ENCODE assay signal across 8 mouse cellular contexts in genomic region chr2:118256621-118257053, GRCm38 (mm10). TPM values are rescaled to one million over a fixed set of nuclear protein-coding genes. Genes with fewer than 3 reads are reported as not detected.
DNase-seq lines count a peak whose midpoint lies in the region; ATAC-seq and TF ChIP-seq lines count a peak whose summit lies in the region.

TSS of gene Fsip1 (minus strand) at chr2:118256966.

- 3% methylated on average over 25 of the region's 25 CpGs for WGBS in hindbrain, embryonic 16.5 days

- peak; percentile 69 for DNase-seq in NIH3T3 (ENCODE audit: low read depth)
- DNase-seq in cerebellum, postnatal 36 days: peak; percentile 13 to 20
- peak; percentile 68 for DNase-seq in gastrocnemius, adult 18-20 months (ENCODE audit: low spot score)
- peak; percentile 50 to 54 for DNase-seq in left cerebral cortex, adult 2 months (ENCODE audit: extremely low spot score in 1 of 2, low spot score in 2 of 2)
- peak; percentile 62 for DNase-seq in right cerebral cortex, adult 18-20 months
- peak; percentile 75 for DNase-seq in urinary bladder, postnatal 14 days (ENCODE audit: low spot score)

- peak within 1 kb of the TSS; percentile 42 for H3K4me3 ChIP-seq in hindbrain, embryonic 16.5 days (ENCODE audit: low read length)
- peak within 1 kb of the TSS; percentile 45 for H3K4me3 ChIP-seq in left cerebral cortex, adult 2 months

- peak; percentile 88 for ATAC-seq in hindbrain, embryonic 16.5 days
- peak; percentile 97 for ATAC-seq in megakaryocyte, adult 5-6 weeks (ENCODE audit: poor library complexity, severe bottlenecking)

- H3K9ac ChIP-seq in hindbrain, embryonic 16.5 days (ENCODE audit: low read depth, low read length): peak within 1 kb of the TSS; percentile 49

- H3K4me1 ChIP-seq in hindbrain, embryonic 16.5 days (ENCODE audit: control insufficient read depth, insufficient read depth, low read depth, low read length): no peaks in the 10 kb centered on the region

- no peak for TF ChIP-seq CTCF in left cerebral cortex, adult 2 months (IDR thresholded peaks at IDR 0.05)

- peak within 1 kb of the TSS; percentile 64 for H3K4me2 ChIP-seq in hindbrain, embryonic 16.5 days (ENCODE audit: low read length)

- H3K27ac ChIP-seq in hindbrain, embryonic 16.5 days (ENCODE audit: low read depth, low read length): no peak within 1 kb of the TSS
- no peak within 1 kb of the TSS for H3K27ac ChIP-seq in left cerebral cortex, adult 2 months

- no peaks in the 10 kb centered on the region for H3K9me3 ChIP-seq in hindbrain, embryonic 16.5 days (ENCODE audit: control insufficient read depth, low read length)

- H3K27me3 ChIP-seq in hindbrain, embryonic 16.5 days (replicated peaks; ENCODE audit: control insufficient read depth, insufficient read depth, low read length): no peaks in the 10 kb centered on the region

- intact Hi-C loops in left cerebral cortex, adult 2 months (cut with DNase I): no loop called here

- H3K36me3 ChIP-seq in hindbrain, embryonic 16.5 days (ENCODE audit: control insufficient read depth, insufficient read depth, low read length): no peaks in the 10 kb centered on the region

RNA-seq across cellular contexts. Expression of gene Fsip1, which starts in this region (rescaled TPM):
- not detected for total RNA-seq in gastrocnemius, adult 18-20 months (2021)
- polyA plus RNA-seq in hindbrain, embryonic 16.5 days (2015; fragmentation: Nextera tagmentation; extraction: Ambion mirVana): 4.1 TPM in 2 replicates
- total RNA-seq in left cerebral cortex, adult 2 months (2021): under 1 TPM; 0.45 to 0.58 TPM
- total RNA-seq in megakaryocyte, adult 5-6 weeks (2015): not detected in 2 replicates
- 0.07 TPM in 1 of 2 replicates, not detected in the other for total RNA-seq in megakaryocyte, adult 5-6 weeks (2017)

Comparison
In these comparisons a context has a peak if more than half of its experiments do, and no peak if none do; other contexts are left out.
1. Peak in DNase-seq in gastrocnemius, adult 18-20 months; RNA of the gene not detected or under 1 TPM.
2. Peak in DNase-seq and H3K4me3 ChIP-seq in left cerebral cortex, adult 2 months; RNA of the gene not detected or under 1 TPM.
3. Peak in ATAC-seq in megakaryocyte, adult 5-6 weeks; RNA of the gene not detected or under 1 TPM.
4. DNase-seq: peak in every context shown above with its lines; median percentile 75 in urinary bladder, postnatal 14 days; 69 in NIH3T3; 68 in gastrocnemius, adult 18-20 months; 62 in right cerebral cortex, adult 18-20 months; 52 in left cerebral cortex, adult 2 months; 16 in cerebellum, postnatal 36 days.